Mouse (Mus musculus) thymus, postnatal 0 days (tissue): Measurements from ENCODE around the gene Gas1. TPM values are rescaled to one million over a fixed set of nuclear protein-coding genes. Genes with fewer than 3 reads are reported as not detected.

ENCODE experiments used
- DNase-seq: peaks from one replicate; pipeline ENCODE4 v3.0.0-alpha.2; 2015; ENCODE audit warnings: low spot score
- polyA plus RNA-seq: library from polyadenylated mRNA; unstranded; fragments of >200 nt; fragmentation: Nextera tagmentation; extraction: Ambion mirVana; gene quantifications from 2 replicates; pipeline ENCODE4 v1.2.1, GENCODE M21; 2015

The Gas1 gene
- polyA plus RNA-seq, 1 experiment from 2014 or later = 12.7 TPM

- DNase-seq = no peak
Measured at GRCm38 (mm10) chr13:60125020-60125419, 52.1 kb downstream of the Gas1 start.

- no peak for DNase-seq
Measured at GRCm38 (mm10) chr13:60124456-60124855, 52.7 kb downstream of the Gas1 start.
